Mouse (Mus musculus) CD4-positive naive resting alpha-beta T cell, adult 76 days (primary cell): ENCODE results near the gene 1190005I06Rik. TPM values are rescaled to one million over a fixed set of nuclear protein-coding genes. Genes with fewer than 3 reads are reported as not detected.

Experiments used
- total RNA-seq: library from RNA; stranded (reverse); gene quantifications from one replicate; pipeline ENCODE4 v1.2.4, GENCODE M21; 2023

Gene 1190005I06Rik
- total RNA-seq, result not detected

GRCm38 (mm10) chr8:120647532-120647931 is at the start of gene 1190005I06Rik:
1190005I06Rik (minus strand) TSS chr8:120647632.

GRCm38 (mm10) chr8:120668374-120668905 is 21.0 kb upstream of the 1190005I06Rik start, which contains the start of gene Emc8:
Emc8 (minus strand) TSS chr8:120668573.

GRCm38 (mm10) chr8:120667561-120668373 is 20.3 kb upstream of the 1190005I06Rik start, which contains the start of the genes Gm27021 and Cox4i1:
Gm27021 (minus strand) TSS chr8:120668079.
Cox4i1 (plus strand) TSS chr8:120668222.

GRCm38 (mm10) chr8:120588908-120589771 is 58.3 kb downstream of the 1190005I06Rik start, which contains the start of gene Gins2:
Gins2 (minus strand) TSS chr8:120589304.

Other genes with a start within 250 kb of the 1190005I06Rik start
- gene Gins2, start 58.3 kb downstream of the 1190005I06Rik start, total RNA-seq, result 2.2 TPM
- gene Gm27021, start 20.4 kb upstream of the 1190005I06Rik start, total RNA-seq, result not detected
- gene Cox4i1, start 20.6 kb upstream of the 1190005I06Rik start, total RNA-seq, result 399 TPM
- 21.9 TPM for gene Emc8, start 20.9 kb upstream of the 1190005I06Rik start, total RNA-seq
- 40.0 TPM for gene Irf8, start 88.7 kb upstream of the 1190005I06Rik start, total RNA-seq